Mouse (Mus musculus) MEL (cell line): ENCODE data around the gene Gpr158. TPM values are rescaled to one million over a fixed set of nuclear protein-coding genes. Genes with fewer than 3 reads are reported as not detected.

ENCODE experiments used
- DNase-seq: peaks from one replicate; pipeline ENCODE4 v3.0.0; 2011; ENCODE audit warnings: low read depth, low spot score
- H3K27ac ChIP-seq: 2 replicates; pipeline ENCODE4 v1.5.1; 2012; ENCODE audit warnings: low read depth, mild to moderate bottlenecking, control low read depth, low read length, moderate library complexity; ENCODE audit not compliant: control insufficient read depth
- H3K27me3 ChIP-seq, 2 experiments: fragments of 150-350 bp in 1 of 2; sonication (generic) in 1 of 2; 2 replicates each; pipeline ENCODE4 v1.6.1; 2012; ENCODE audit warnings: low read length in 2 of 2, mild to moderate bottlenecking in 2 of 2, improper control_type of control experiment in 1 of 2, moderate library complexity in 1 of 2; ENCODE audit not compliant: insufficient read depth in 2 of 2, control insufficient read depth in 1 of 2
- H3K36me3 ChIP-seq, 2 experiments: 2 replicates each; pipeline ENCODE4 v1.6.1; 2012 to 2014; ENCODE audit warnings: low read length in 2 of 2, improper control_type of control experiment in 1 of 2, inconsistent platforms in 1 of 2, mild to moderate bottlenecking in 1 of 2; ENCODE audit not compliant: insufficient read depth in 2 of 2, control insufficient read depth in 1 of 2
- H3K4me1 ChIP-seq, 2 experiments: fragments of 150-350 bp in 1 of 2; sonication (generic) in 1 of 2; 2 replicates each; pipeline ENCODE4 v1.6.1; 2012; ENCODE audit warnings: low read length in 2 of 2, improper control_type of control experiment in 1 of 2, mild to moderate bottlenecking in 1 of 2; ENCODE audit not compliant: insufficient read depth in 2 of 2, control insufficient read depth in 1 of 2
- H3K4me3 ChIP-seq, 2 experiments: fragments of 150-350 bp in 1 of 2; sonication (generic) in 1 of 2; 2 replicates each; pipeline ENCODE4 v1.5.1; 2012; ENCODE audit warnings: low read depth in 2 of 2, low read length in 2 of 2, mild to moderate bottlenecking in 2 of 2, moderate library complexity in 2 of 2, control low read depth in 1 of 2, improper control_type of control experiment in 1 of 2; ENCODE audit not compliant: control insufficient read depth in 1 of 2, insufficient read depth in 1 of 2
- H3K79me2 ChIP-seq: 2 replicates; pipeline ENCODE4 v1.6.1; 2012; ENCODE audit warnings: mild to moderate bottlenecking, low read length, moderate library complexity; ENCODE audit not compliant: control insufficient read depth, poor library complexity, insufficient read depth
- H3K9ac ChIP-seq: 2 replicates; pipeline ENCODE4 v1.6.1; 2012; ENCODE audit warnings: low read depth, mild to moderate bottlenecking, control low read depth, low read length, moderate library complexity; ENCODE audit not compliant: control insufficient read depth, poor library complexity, severe bottlenecking
- H3K9me3 ChIP-seq: fragments of 150-350 bp; sonication (generic); replicated peaks from 2 replicates; pipeline ENCODE4 v1.6.1; 2012; ENCODE audit warnings: mild to moderate bottlenecking, low read length, improper control_type of control experiment, moderate library complexity; ENCODE audit not compliant: insufficient read depth
- CHD1 ChIP-seq: IDR thresholded peaks from 2 replicates; pipeline ENCODE4 v1.6.1; 2012; ENCODE audit warnings: low read depth, mild to moderate bottlenecking, inconsistent platforms, low read length, improper control_type of control experiment
- CTCF ChIP-seq, 3 experiments: IDR thresholded peaks in 2 of 3; conservative IDR thresholded peaks in 1 of 3; 2 replicates each; pipeline ENCODE4 v1.5.1; 2011 to 2012; ENCODE audit warnings: low read length in 3 of 3, low read depth in 2 of 3, mild to moderate bottlenecking in 2 of 3, improper control_type of control experiment in 1 of 3, inconsistent platforms in 1 of 3, mixed read lengths in 1 of 3, moderate library complexity in 1 of 3; ENCODE audit not compliant: control insufficient read depth in 1 of 3, insufficient read depth in 1 of 3, poor library complexity in 1 of 3, severe bottlenecking in 1 of 3
- ELF1 ChIP-seq: IDR thresholded peaks from 2 replicates; pipeline ENCODE4 v1.6.1; 2014; ENCODE audit warnings: low read depth, mild to moderate bottlenecking, inconsistent platforms, low read length, improper control_type of control experiment, moderate library complexity
- EP300 ChIP-seq, 2 experiments: IDR thresholded peaks; 2 replicates each; pipeline ENCODE4 v1.6.1; 2011; ENCODE audit warnings: improper control_type of control experiment in 2 of 2, low read length in 2 of 2, low read depth in 1 of 2, mild to moderate bottlenecking in 1 of 2
- ETS1 ChIP-seq: IDR thresholded peaks from 2 replicates; pipeline ENCODE4 v1.6.1; 2012; ENCODE audit warnings: low read depth, mild to moderate bottlenecking, inconsistent platforms, low read length, improper control_type of control experiment, moderate library complexity
- GATA1 ChIP-seq: IDR thresholded peaks from 2 replicates; pipeline ENCODE4 v1.6.1; 2011; ENCODE audit warnings: low read depth, low read length, improper control_type of control experiment
- HCFC1 ChIP-seq: IDR thresholded peaks from 2 replicates; pipeline ENCODE4 v1.6.1; 2012; ENCODE audit warnings: low read depth, mild to moderate bottlenecking, inconsistent platforms, low read length, improper control_type of control experiment, moderate library complexity
- MAFK ChIP-seq: IDR thresholded peaks from 2 replicates; pipeline ENCODE4 v1.6.1; 2011; ENCODE audit warnings: low read depth, mild to moderate bottlenecking, low read length, improper control_type of control experiment, borderline replicate concordance
- MEF2A ChIP-seq: IDR thresholded peaks from 2 replicates; pipeline ENCODE4 v1.6.1; 2014; ENCODE audit warnings: low read depth, mild to moderate bottlenecking, inconsistent platforms, low read length, improper control_type of control experiment; ENCODE audit not compliant: poor library complexity, insufficient replicate concordance, severe bottlenecking; ENCODE audit errors: extremely low read depth
- MXI1 ChIP-seq: IDR thresholded peaks from 2 replicates; pipeline ENCODE4 v1.6.1; 2011; ENCODE audit warnings: mild to moderate bottlenecking, low read depth, low read length, improper control_type of control experiment
- NELFE ChIP-seq: IDR thresholded peaks from 2 replicates; pipeline ENCODE4 v1.6.1; 2011; ENCODE audit warnings: low read depth, low read length, improper control_type of control experiment
- POLR2A ChIP-seq, 2 experiments: IDR thresholded peaks; 2 replicates each; pipeline ENCODE4 v1.6.1; 2011 to 2012; ENCODE audit warnings: low read length in 2 of 2, mild to moderate bottlenecking in 2 of 2, control low read depth in 1 of 2, improper control_type of control experiment in 1 of 2, low read depth in 1 of 2, moderate library complexity in 1 of 2; ENCODE audit not compliant: control insufficient read depth in 1 of 2, insufficient read depth in 1 of 2, poor library complexity in 1 of 2
- POLR2AphosphoS2 ChIP-seq: IDR thresholded peaks from 2 replicates; pipeline ENCODE4 v1.6.1; 2011; ENCODE audit warnings: low read length, improper control_type of control experiment
- POLR2AphosphoS5 ChIP-seq: IDR thresholded peaks from 2 replicates; pipeline ENCODE4 v1.6.1; 2012; ENCODE audit warnings: low read depth, borderline replicate concordance, mild to moderate bottlenecking, inconsistent platforms, low read length, moderate library complexity, mixed read lengths
- RAD21 ChIP-seq: IDR thresholded peaks from 2 replicates; pipeline ENCODE4 v1.6.1; 2011; ENCODE audit warnings: mild to moderate bottlenecking, low read depth, low read length, improper control_type of control experiment
- RCOR1 ChIP-seq: IDR thresholded peaks from 2 replicates; pipeline ENCODE4 v1.6.1; 2012; ENCODE audit warnings: low read depth, mild to moderate bottlenecking, inconsistent platforms, low read length, improper control_type of control experiment
- SMC3 ChIP-seq: IDR thresholded peaks from 2 replicates; pipeline ENCODE4 v1.6.1; 2011; ENCODE audit warnings: low read depth, low read length, improper control_type of control experiment
- TAL1 ChIP-seq: IDR thresholded peaks from 2 replicates; pipeline ENCODE4 v1.6.1; 2012; ENCODE audit warnings: mild to moderate bottlenecking, inconsistent platforms, low read length, moderate library complexity, mixed read lengths
- TCF12 ChIP-seq: IDR thresholded peaks from 2 replicates; pipeline ENCODE4 v1.6.1; 2014; ENCODE audit warnings: low read depth, mild to moderate bottlenecking, inconsistent platforms, low read length, improper control_type of control experiment, moderate library complexity
- UBTF ChIP-seq: IDR thresholded peaks from 2 replicates; pipeline ENCODE4 v1.6.1; 2012; ENCODE audit warnings: low read depth, mild to moderate bottlenecking, inconsistent platforms, low read length, improper control_type of control experiment, moderate library complexity, borderline replicate concordance; ENCODE audit not compliant: insufficient read depth
- USF2 ChIP-seq, 2 experiments: IDR thresholded peaks; 2 replicates each; pipeline ENCODE4 v1.6.1; 2011 to 2012; ENCODE audit warnings: improper control_type of control experiment in 2 of 2, low read length in 2 of 2, borderline replicate concordance in 1 of 2, inconsistent platforms in 1 of 2, low read depth in 1 of 2, mild to moderate bottlenecking in 1 of 2; ENCODE audit not compliant: insufficient read depth in 1 of 2
- ZKSCAN1 ChIP-seq: IDR thresholded peaks from 2 replicates; pipeline ENCODE4 v1.6.1; 2012; ENCODE audit warnings: low read depth, mild to moderate bottlenecking, inconsistent platforms, low read length, improper control_type of control experiment, moderate library complexity
- polyA plus RNA-seq, 2 experiments: library from polyadenylated mRNA; stranded (reverse) in 1 of 2; unstranded in 1 of 2; fragments of >175 nt in 1 of 2; fragments of >200 nt in 1 of 2; gene quantifications; 2 replicates each; pipeline versions ENCODE4 v1.2.1 to v1.2.4; 2012; ENCODE audit warnings: low replicate concordance in 2 of 2, low read depth in 1 of 2; ENCODE audit not compliant: insufficient read length in 2 of 2, insufficient read depth in 1 of 2, missing spikeins in 1 of 2
- total RNA-seq: library from RNA; depleted of rRNA; stranded (reverse); fragments of 300-350 nt; gene quantifications from 2 replicates; pipeline ENCODE4 v1.2.3, GENCODE M21; 2012

Gpr158 gene
- total and polyA plus RNA-seq, 3 experiments: not detected

GRCm38 (mm10) chr2:21496881-21497280, 129.5 kb downstream of the Gpr158 start:
- H3K9me3 ChIP-seq: no peaks in the 10 kb centered on the region
- H3K27ac ChIP-seq: no peak overlapping the region
- no peaks in the 10 kb centered on the region for H3K27me3 ChIP-seq
- TF ChIP-seq UBTF: no peak
- no peak for TF ChIP-seq POLR2AphosphoS2
- TF ChIP-seq MXI1: no peak
- no peak for TF ChIP-seq RAD21
- TF ChIP-seq GATA1: no peak
- no peak for TF ChIP-seq CTCF (IDR thresholded peaks at IDR 0.05 in 2 of 3, conservative IDR thresholded peaks at IDR 0.05 in 1 of 3; ENCODE audit: control insufficient read depth in 1 of 3, insufficient read depth in 1 of 3, low read depth in 2 of 3, low read length in 3 of 3, poor library complexity in 1 of 3, severe bottlenecking in 1 of 3)
- TF ChIP-seq MAFK: no peak
- TF ChIP-seq ZKSCAN1: no peak
- no peak for TF ChIP-seq USF2 (IDR thresholded peaks at IDR 0.05; ENCODE audit: borderline replicate concordance in 1 of 2, insufficient read depth in 1 of 2, low read depth in 1 of 2, low read length in 2 of 2)
- TF ChIP-seq ETS1: no peak
- TF ChIP-seq SMC3: no peak
- no peak for TF ChIP-seq NELFE
- no peak overlapping the region for H3K4me3 ChIP-seq
- H3K36me3 ChIP-seq: no peaks in the 10 kb centered on the region
- DNase-seq: no peak
- H3K9ac ChIP-seq: no peak overlapping the region
- no peaks in the 10 kb centered on the region for H3K4me1 ChIP-seq
- H3K79me2 ChIP-seq: no peaks in the 10 kb centered on the region

GRCm38 (mm10) chr2:21497965-21498364, 130.6 kb downstream of the Gpr158 start:
- TF ChIP-seq POLR2A (IDR thresholded peaks at IDR 0.05; ENCODE audit: control insufficient read depth in 1 of 2, insufficient read depth in 1 of 2, low read depth in 1 of 2, low read length in 2 of 2, poor library complexity in 1 of 2) (no peak), MEF2A (no peak), EP300 (IDR thresholded peaks at IDR 0.05; ENCODE audit: low read depth in 1 of 2, low read length in 2 of 2) (no peak), CHD1 (no peak), ELF1 (no peak), RCOR1 (no peak), TAL1 (no peak), GATA1 (no peak), POLR2AphosphoS5 (no peak), HCFC1 (no peak), CTCF (IDR thresholded peaks at IDR 0.05 in 2 of 3, conservative IDR thresholded peaks at IDR 0.05 in 1 of 3; ENCODE audit: control insufficient read depth in 1 of 3, insufficient read depth in 1 of 3, low read depth in 2 of 3, low read length in 3 of 3, poor library complexity in 1 of 3, severe bottlenecking in 1 of 3) (no peak), RAD21 (no peak), SMC3 (no peak), TCF12 (no peak), MXI1 (no peak)
- H3K79me2 ChIP-seq: no peaks in the 10 kb centered on the region

More at GRCm38 (mm10) chr2:21497965-21498364, 130.6 kb downstream of the Gpr158 start:
- Histone ChIP-seq H3K4me3 (no peak overlapping the region), H3K4me1 (no peaks in the 10 kb centered on the region), H3K9me3 (no peaks in the 10 kb centered on the region), H3K27ac (no peak overlapping the region), H3K36me3 (no peaks in the 10 kb centered on the region), H3K9ac (no peak overlapping the region), H3K27me3 (no peaks in the 10 kb centered on the region)
- DNase-seq: no peak
